Mouse (Mus musculus): Measurements from ENCODE around the gene Ttll12. TPM values are rescaled to one million over a fixed set of nuclear protein-coding genes. Genes with fewer than 3 reads are reported as not detected.

The Ttll12 gene
- 24.5 and 28.4 TPM in 2 replicates for polyA plus RNA-seq (2012; rRNA removed)

DNA sequence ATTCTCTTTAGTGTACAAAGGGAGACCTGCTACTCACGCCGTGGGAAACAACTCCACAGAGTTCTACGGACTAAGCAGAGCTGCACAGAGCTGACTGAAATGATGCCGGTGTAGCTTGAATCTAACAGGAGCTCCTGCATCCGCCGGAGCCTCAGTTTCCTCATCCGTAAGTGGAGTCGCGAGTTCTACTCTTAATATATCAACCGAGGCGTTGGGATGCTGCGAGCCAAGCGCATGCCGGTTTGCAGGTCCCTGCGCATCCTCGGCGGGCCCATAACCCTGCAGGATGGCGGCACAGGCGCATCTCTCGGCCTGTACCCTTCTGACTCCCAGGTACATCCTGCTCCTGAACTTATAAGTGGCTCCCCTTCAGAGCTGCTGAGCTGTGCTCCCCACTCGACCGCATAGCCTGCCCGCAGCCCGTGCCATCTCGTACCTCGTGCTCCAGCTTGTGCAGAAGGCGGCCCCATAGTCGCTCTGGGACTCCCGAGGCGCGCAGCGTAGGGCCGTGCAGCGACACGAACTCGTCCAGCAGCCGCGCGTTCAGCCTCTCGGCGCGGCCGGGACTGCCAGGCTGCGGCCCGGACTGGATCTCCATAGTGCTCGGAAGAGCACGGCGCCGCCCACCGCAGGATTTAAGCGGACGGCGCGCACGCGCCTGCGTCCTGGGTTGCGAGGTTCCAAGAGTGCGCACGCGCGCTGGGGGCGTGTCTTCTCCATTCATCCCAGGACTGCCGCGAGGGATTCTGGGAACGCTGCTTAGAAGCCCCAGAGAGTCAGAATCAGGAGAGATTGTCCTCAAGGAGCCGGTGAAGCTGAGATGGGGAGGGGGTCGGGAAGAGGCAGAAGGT is at the start of gene Ttll12:
Gene Ttll12, minus strand, starts transcription at position 645 of the 851 bp plus-strand sequence.

DNA sequence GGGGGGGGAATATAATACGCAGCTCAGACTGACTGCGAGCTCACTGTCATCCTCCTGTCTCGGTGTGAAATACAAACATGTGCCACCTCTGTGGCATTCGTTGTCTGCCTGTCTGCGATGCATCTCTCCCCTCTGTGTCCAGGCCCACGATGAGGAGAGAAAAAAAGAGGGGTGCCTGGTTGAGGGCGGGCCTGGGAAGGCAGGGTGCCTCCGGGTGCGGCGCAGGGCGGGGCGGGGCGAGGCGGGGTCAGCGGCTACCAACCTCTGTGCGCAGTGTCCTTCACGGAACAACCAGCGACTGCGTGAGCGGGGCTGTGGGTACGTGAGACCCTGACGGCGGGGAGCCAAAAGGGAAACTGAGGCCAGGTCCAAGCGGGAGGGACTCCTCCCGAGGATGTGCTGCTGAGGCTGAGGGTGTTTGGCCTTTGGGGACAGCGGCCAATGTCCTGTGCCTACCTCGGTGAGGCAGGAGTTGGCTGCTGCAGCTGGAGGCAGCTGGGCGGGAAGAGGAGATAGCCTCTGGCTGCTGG is 31.6 kb downstream of the Ttll12 start, which contains the start of the genes Tspo and Mcat:
Gene Tspo, plus strand, starts transcription at position 266 of the 530 bp plus-strand sequence.
Gene Mcat, minus strand, starts transcription at position 461 of the 530 bp plus-strand sequence.

DNA sequence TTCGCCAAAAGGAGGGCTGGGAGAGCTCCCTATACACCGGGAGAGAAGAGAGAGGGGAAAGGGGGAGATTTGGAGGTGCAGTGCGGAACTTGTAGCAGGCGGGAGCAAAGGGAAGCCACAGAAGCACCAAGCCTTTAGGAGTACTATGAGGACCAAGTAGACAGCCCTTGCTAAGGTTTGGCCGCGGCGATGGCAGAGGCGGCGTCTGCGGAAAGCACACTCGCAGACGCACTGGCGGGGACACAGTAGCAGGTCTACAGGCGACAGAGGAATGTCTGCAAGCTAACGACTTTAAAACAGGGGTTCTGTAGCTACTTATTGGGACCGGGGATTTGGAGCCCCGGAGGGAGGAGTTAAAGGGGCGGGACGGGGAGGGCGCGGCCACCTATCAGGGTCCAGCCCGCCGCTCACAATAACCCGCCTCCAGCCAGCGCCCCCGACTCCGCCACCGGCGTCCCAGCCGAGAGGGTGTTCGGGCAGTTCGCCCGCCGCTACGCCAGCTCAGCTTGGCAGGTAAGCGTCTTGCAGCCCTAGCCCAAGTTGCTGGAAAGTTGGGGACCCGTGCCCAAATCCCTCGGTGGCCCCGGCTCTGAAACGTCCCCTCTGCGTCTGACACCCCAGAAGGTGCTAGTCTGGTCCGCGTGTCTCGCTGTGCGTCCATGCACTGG is 68.4 kb downstream of the Ttll12 start, which contains the start of gene Bik:
Gene Bik, plus strand, starts transcription at position 439 of the 668 bp plus-strand sequence.

Other genes starting within 250 kb of the Ttll12 start
- 69.5 and 82.3 TPM in 2 replicates for gene Arfgap3, start 244.9 kb downstream of the Ttll12 start, polyA plus RNA-seq (2012; rRNA removed)
- gene Pacsin2, start 130.6 kb downstream of the Ttll12 start, polyA plus RNA-seq (2012; rRNA removed), result 71.5 and 72.2 TPM in 2 replicates
- 6.0 and 7.4 TPM in 2 replicates for gene Ttll1, start 84.3 kb downstream of the Ttll12 start, polyA plus RNA-seq (2012; rRNA removed)
- gene Bik, start 68.3 kb downstream of the Ttll12 start, polyA plus RNA-seq (2012; rRNA removed), result 12.6 and 24.5 TPM in 2 replicates
- gene Tspo, start 31.6 kb downstream of the Ttll12 start, polyA plus RNA-seq (2012; rRNA removed), result 507 and 539 TPM in 2 replicates
- gene Mcat, start 31.4 kb downstream of the Ttll12 start, polyA plus RNA-seq (2012; rRNA removed), result 25.0 and 30.4 TPM in 2 replicates
- gene Scube1, start 129.9 kb upstream of the Ttll12 start, polyA plus RNA-seq (2012; rRNA removed), result 12.8 and 16.2 TPM in 2 replicates
- not detected in 2 replicates for gene Mpped1, start 184.3 kb upstream of the Ttll12 start, polyA plus RNA-seq (2012; rRNA removed)